Mouse (Mus musculus): Measurements from ENCODE around the gene Tcam1.

Gene Tcam1

GRCm38 (mm10) chr11:106289369-106289768 lies 12.9 kb downstream of the Tcam1 start:
- Histone ChIP-seq H3K36me3 (ENCODE audit: control insufficient read depth, insufficient read depth, low read length, poor library complexity, severe bottlenecking) (no peaks in the 10 kb centered on the region), H3K27me3 (ENCODE audit: control insufficient read depth, insufficient read depth, low read length, poor library complexity, severe bottlenecking) (no peaks in the 10 kb centered on the region)
- DNase-seq (ENCODE audit: low read depth, low spot score), result peak; percentile 63

DNA sequence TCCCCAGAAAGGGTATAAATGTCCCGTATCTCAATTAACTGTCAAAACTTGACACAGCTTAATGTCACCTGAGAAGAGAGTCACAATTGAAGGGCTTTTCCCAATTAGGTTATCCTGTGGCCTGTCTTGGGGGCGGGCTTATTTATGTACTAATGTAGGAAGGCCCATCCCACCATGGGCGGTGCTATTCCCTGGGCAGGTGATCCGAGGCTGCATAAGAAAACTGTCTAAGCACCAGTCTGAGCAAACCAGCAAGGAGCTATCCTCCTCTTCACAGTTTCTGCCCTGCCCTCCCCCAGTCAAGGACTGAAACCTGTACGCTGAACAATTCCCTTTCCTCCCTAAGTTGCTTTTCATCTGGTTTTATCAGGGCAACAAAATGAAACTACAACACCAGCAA lies 13.9 kb downstream of the Tcam1 start:
- Histone ChIP-seq H3K27me3 (ENCODE audit: control insufficient read depth, insufficient read depth, low read length, poor library complexity, severe bottlenecking) (no peaks in the 10 kb centered on the region), H3K36me3 (ENCODE audit: control insufficient read depth, insufficient read depth, low read length, poor library complexity, severe bottlenecking) (no peaks in the 10 kb centered on the region)
- no peak for DNase-seq (ENCODE audit: low read depth, low spot score)

- H3K36me3 ChIP-seq (ENCODE audit: control insufficient read depth, insufficient read depth, low read length, poor library complexity, severe bottlenecking), result no peaks in the 10 kb centered on the region
- no peaks in the 10 kb centered on the region for H3K27me3 ChIP-seq (ENCODE audit: control insufficient read depth, insufficient read depth, low read length, poor library complexity, severe bottlenecking)
- DNase-seq (ENCODE audit: low read depth, low spot score), result no peak
Measured at GRCm38 (mm10) chr11:106291861-106292260, 15.4 kb downstream of the Tcam1 start.

- no peaks in the 10 kb centered on the region for H3K36me3 ChIP-seq (ENCODE audit: control insufficient read depth, insufficient read depth, low read length, poor library complexity, severe bottlenecking)
- no peaks in the 10 kb centered on the region for H3K27me3 ChIP-seq (ENCODE audit: control insufficient read depth, insufficient read depth, low read length, poor library complexity, severe bottlenecking)
- no peak for DNase-seq (ENCODE audit: low read depth, low spot score)
Measured at GRCm38 (mm10) chr11:106301765-106302164, 25.3 kb downstream of the Tcam1 start, which contains the start of gene Gh. TSS of gene Gh (minus strand) at chr11:106301865.

- H3K36me3 ChIP-seq (ENCODE audit: control insufficient read depth, insufficient read depth, low read length, poor library complexity, severe bottlenecking), result no peaks in the 10 kb centered on the region
- H3K27me3 ChIP-seq (ENCODE audit: control insufficient read depth, insufficient read depth, low read length, poor library complexity, severe bottlenecking), result no peaks in the 10 kb centered on the region
- peak; percentile 92 for DNase-seq (ENCODE audit: low read depth, low spot score)
Measured at GRCm38 (mm10) chr11:106302634-106303033, 26.2 kb downstream of the Tcam1 start.

GRCm38 (mm10) chr11:106305348-106306064 lies 29.0 kb downstream of the Tcam1 start:
- no peaks in the 10 kb centered on the region; the same call in 1 of the 2 replicates for H3K36me3 ChIP-seq (ENCODE audit: control insufficient read depth, insufficient read depth, low read length, poor library complexity, severe bottlenecking)
- H3K27me3 ChIP-seq (ENCODE audit: control insufficient read depth, insufficient read depth, low read length, poor library complexity, severe bottlenecking), result no peaks in the 10 kb centered on the region
- peak; percentile 87 for DNase-seq (ENCODE audit: low read depth, low spot score)

DNA sequence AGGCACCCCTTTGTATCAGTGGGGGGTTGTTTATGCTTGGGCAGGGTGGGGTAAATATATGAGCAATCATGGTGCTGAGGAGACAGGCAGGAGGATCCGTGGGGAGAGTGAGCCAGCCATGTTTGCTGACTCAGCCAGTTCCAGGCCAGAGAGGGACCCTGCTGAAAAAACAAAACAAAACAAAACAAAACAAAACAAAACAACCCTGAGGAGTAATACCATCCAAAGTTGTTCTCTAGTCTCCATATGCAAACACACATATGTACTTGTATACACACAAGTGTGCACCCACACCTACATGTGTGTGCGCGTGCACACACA lies 29.6 kb downstream of the Tcam1 start:
- peaks cover 2% of the 10 kb centered on the region for H3K36me3 ChIP-seq (ENCODE audit: control insufficient read depth, insufficient read depth, low read length, poor library complexity, severe bottlenecking)
- no peak for DNase-seq (ENCODE audit: low read depth, low spot score)

GRCm38 (mm10) chr11:106306758-106307157 lies 30.3 kb downstream of the Tcam1 start:
- peak; percentile 33 for DNase-seq (ENCODE audit: low read depth, low spot score)

More for the DNA sequence above, 29.6 kb downstream of the Tcam1 start:
- H3K27me3 ChIP-seq (ENCODE audit: control insufficient read depth, insufficient read depth, low read length, poor library complexity, severe bottlenecking), result no peaks in the 10 kb centered on the region

GRCm38 (mm10) chr11:106307432-106307831 lies 31.0 kb downstream of the Tcam1 start:
- H3K27me3 ChIP-seq (ENCODE audit: control insufficient read depth, insufficient read depth, low read length, poor library complexity, severe bottlenecking), result no peaks in the 10 kb centered on the region
- H3K36me3 ChIP-seq (ENCODE audit: control insufficient read depth, insufficient read depth, low read length, poor library complexity, severe bottlenecking), result peaks cover 16% of the 10 kb centered on the region
- no peak for DNase-seq (ENCODE audit: low read depth, low spot score)

More at GRCm38 (mm10) chr11:106306758-106307157, 30.3 kb downstream of the Tcam1 start:
- H3K27me3 ChIP-seq (ENCODE audit: control insufficient read depth, insufficient read depth, low read length, poor library complexity, severe bottlenecking), result no peaks in the 10 kb centered on the region
- peaks cover 9% of the 10 kb centered on the region for H3K36me3 ChIP-seq (ENCODE audit: control insufficient read depth, insufficient read depth, low read length, poor library complexity, severe bottlenecking)

DNA sequence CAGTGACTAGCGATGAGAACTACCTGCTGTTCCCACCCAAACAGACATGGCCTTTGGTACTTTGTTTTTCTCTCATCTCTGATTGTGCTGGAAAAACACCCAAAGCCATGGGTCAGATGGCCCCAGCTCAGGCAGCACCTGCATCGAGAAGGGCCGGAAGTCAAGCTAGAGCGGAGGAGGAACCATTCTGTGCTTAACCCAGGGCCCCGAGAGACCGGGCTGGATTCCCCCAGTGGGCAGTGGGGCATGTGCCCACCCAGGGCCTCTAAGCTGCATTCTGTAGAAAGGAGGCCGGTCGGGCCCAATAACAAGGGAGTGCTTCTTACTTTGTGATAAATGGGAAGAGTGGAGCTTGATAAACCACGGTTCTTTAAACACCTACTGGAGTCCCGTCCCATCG lies 31.7 kb downstream of the Tcam1 start:
- Histone ChIP-seq H3K27me3 (ENCODE audit: control insufficient read depth, insufficient read depth, low read length, poor library complexity, severe bottlenecking) (no peaks in the 10 kb centered on the region), H3K36me3 (ENCODE audit: control insufficient read depth, insufficient read depth, low read length, poor library complexity, severe bottlenecking) (peaks cover 23% of the 10 kb centered on the region)
- peak; percentile 88 for DNase-seq (ENCODE audit: low read depth, low spot score)

DNA sequence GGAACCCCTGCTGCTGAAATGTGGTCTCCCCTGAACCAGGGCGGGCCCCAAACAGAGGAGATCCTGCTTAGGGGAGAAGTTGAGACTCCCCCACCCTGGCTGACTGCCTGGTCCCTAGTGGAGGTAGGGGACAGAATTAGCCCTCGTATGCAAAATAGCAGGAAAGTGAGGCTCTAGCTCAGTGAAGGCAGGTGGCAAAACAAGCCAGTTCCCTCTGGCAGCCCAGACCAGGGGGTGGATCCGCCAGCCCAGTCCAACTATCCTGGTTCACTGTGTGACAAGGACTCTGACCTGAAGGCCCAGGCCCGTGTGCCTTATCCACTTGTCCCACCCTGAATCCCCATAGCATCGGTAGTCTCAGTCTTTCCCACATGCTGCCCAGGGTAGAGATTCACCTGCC lies 33.7 kb downstream of the Tcam1 start:
- Histone ChIP-seq H3K27me3 (ENCODE audit: control insufficient read depth, insufficient read depth, low read length, poor library complexity, severe bottlenecking) (no peaks in the 10 kb centered on the region), H3K36me3 (ENCODE audit: control insufficient read depth, insufficient read depth, low read length, poor library complexity, severe bottlenecking) (peaks cover 27% of the 10 kb centered on the region)
- peak; percentile 78 for DNase-seq (ENCODE audit: low read depth, low spot score)

DNA sequence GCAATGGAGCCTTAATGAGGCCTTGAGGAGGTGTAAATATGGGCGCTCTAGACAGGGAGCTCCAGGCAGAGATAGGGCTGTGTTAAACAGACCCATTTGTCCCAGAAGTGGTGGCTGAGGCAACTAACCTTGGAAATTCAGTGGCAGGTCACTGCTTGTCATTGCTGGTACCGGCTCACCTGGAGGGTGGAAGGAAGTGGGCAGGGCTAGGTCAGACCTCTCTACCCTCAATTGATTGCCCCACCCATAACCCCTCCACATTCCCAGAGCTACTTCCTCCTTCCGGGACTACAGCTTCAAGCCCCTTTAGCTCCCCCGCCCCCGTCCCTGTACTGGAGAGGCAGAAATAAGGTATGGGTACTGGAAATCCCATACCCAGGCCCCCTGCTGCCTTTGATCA lies 37.1 kb downstream of the Tcam1 start:
- peak; percentile 60 for DNase-seq (ENCODE audit: low read depth, low spot score)
- no peaks in the 10 kb centered on the region for H3K27me3 ChIP-seq (ENCODE audit: control insufficient read depth, insufficient read depth, low read length, poor library complexity, severe bottlenecking)
- peaks cover 27% of the 10 kb centered on the region for H3K36me3 ChIP-seq (ENCODE audit: control insufficient read depth, insufficient read depth, low read length, poor library complexity, severe bottlenecking)

DNA sequence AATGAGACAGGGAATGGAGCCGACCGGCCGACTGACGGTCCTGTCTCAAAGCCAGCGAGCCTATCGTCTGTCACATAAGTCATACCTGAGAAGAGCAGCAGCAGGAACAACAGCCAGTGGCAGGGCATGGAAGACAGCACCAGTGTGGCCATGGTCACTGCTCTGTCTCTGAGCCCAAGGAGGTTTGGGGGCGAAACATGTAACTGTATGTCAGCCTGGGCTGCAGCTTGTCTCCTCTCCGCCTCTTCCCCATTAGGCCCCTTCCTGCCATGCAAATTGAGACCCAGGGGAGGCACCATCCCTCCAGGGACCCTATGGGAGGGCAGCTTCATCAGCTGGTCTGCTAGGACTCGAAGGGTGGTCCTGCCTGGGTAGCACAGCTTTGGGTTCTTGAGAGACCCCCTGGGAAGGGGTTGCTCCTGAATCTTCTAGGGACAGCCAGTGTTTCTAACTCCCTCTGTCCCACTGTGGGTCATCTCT lies 37.9 kb downstream of the Tcam1 start, which contains the start of gene Cd79b:
Gene Cd79b, minus strand, starts transcription at position 430 of the 480 bp plus-strand sequence.
- no peaks in the 10 kb centered on the region for H3K27me3 ChIP-seq (ENCODE audit: control insufficient read depth, insufficient read depth, low read length, poor library complexity, severe bottlenecking)
- peaks cover 27% of the 10 kb centered on the region for H3K36me3 ChIP-seq (ENCODE audit: control insufficient read depth, insufficient read depth, low read length, poor library complexity, severe bottlenecking)
- DNase-seq (ENCODE audit: low read depth, low spot score), result peak; percentile 87

- Histone ChIP-seq H3K27me3 (ENCODE audit: control insufficient read depth, insufficient read depth, low read length, poor library complexity, severe bottlenecking) (no peaks in the 10 kb centered on the region), H3K36me3 (ENCODE audit: control insufficient read depth, insufficient read depth, low read length, poor library complexity, severe bottlenecking) (peaks cover 21% of the 10 kb centered on the region)
- DNase-seq (ENCODE audit: low read depth, low spot score), result no peak
Measured at GRCm38 (mm10) chr11:106316416-106316815, 39.9 kb downstream of the Tcam1 start.

- H3K36me3 ChIP-seq (ENCODE audit: control insufficient read depth, insufficient read depth, low read length, poor library complexity, severe bottlenecking), result peaks cover 9% of the 10 kb centered on the region
- peak; percentile 32 for DNase-seq (ENCODE audit: low read depth, low spot score)
- H3K27me3 ChIP-seq (ENCODE audit: control insufficient read depth, insufficient read depth, low read length, poor library complexity, severe bottlenecking), result no peaks in the 10 kb centered on the region
Measured at GRCm38 (mm10) chr11:106317801-106318200, 41.3 kb downstream of the Tcam1 start.

All from splenic B cell, adult 2 months (primary cell).